Mouse (Mus musculus): ENCODE data around the gene P2rx6. TPM values are rescaled to one million over a fixed set of nuclear protein-coding genes. Genes with fewer than 3 reads are reported as not detected.
"Not testable (repeated sequence)": the region's sequence is repeated elsewhere in the genome, so short reads cannot be mapped to it uniquely, and the experiment has no call there.

P2rx6 gene
- polyA plus RNA-seq, 1 experiment from 2014 or later: 3.3 TPM

DNA sequence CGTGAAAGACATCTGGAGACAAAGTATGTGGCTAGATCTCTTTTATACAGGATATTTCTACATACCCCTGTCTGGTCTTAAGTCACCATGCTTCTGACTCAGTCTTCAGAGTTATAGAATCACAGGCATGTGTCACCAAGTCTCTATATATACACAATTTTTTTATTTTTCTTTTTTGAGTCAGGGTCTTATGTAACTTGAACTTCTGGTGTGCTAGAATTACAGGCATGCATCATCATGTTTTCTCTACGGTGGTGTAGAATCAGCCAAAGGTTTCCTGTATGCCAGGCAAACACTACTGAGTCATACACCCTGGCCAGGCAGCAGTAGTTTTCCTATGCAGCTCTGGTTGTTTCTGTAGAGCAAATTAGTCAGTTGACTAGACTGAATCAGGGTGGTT lies 19.1 kb upstream of the P2rx6 start:
- Histone ChIP-seq H3K9me3 (ENCODE audit: low read length) (no peaks in the 10 kb centered on the region), H3K4me3 (ENCODE audit: low read depth, low read length) (no peak overlapping the region), H3K27me3 (replicated peaks; ENCODE audit: insufficient read depth, low read length) (no peaks in the 10 kb centered on the region), H3K4me1 (ENCODE audit: insufficient read depth, low read depth, low read length) (no peaks in the 10 kb centered on the region), H3K9ac (replicated peaks; ENCODE audit: low read depth) (no peak overlapping the region), H3K4me2 (replicated peaks; ENCODE audit: low read depth, low read length) (no peak overlapping the region), H3K36me3 (ENCODE audit: insufficient read depth, low read length) (no peaks in the 10 kb centered on the region), H3K27ac (ENCODE audit: low read length) (no peak overlapping the region)
- TF ChIP-seq CTCF (IDR thresholded peaks at IDR 0.05) (no peak), EP300 (IDR thresholded peaks at IDR 0.05) (no peak)
- ATAC-seq (no peak), DNase-seq (ENCODE audit: low spot score) (no peak)
- WGBS: 60% methylated on average over 2 of the region's 2 CpGs

DNA sequence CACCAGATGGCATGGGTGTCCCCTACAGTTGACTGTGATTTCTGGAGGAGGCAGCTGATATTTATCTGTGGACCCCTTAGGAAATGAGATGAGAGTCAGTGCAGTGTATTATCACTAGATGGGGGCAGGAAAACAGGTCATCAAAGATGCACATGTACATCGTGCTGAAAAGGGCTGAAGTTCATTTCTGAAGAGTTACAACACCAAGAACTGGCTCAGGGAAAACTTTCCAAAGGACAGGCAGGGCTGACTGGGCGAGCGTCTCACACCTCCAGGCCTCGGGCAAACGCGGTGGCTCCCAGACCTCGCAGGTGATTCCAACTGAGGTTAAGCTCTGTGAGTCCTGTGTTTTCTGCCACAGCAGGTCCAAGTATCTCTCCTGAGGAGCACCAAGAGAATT lies 8.8 kb upstream of the P2rx6 start:
- 64% methylated on average over 7 of the region's 7 CpGs for WGBS
- no peaks in the 10 kb centered on the region for H3K9me3 ChIP-seq (ENCODE audit: low read length)
- no peaks in the 10 kb centered on the region for H3K36me3 ChIP-seq (ENCODE audit: insufficient read depth, low read length)
- TF ChIP-seq CTCF (IDR thresholded peaks at IDR 0.05) (no peak), EP300 (IDR thresholded peaks at IDR 0.05) (no peak)
- no peak overlapping the region for H3K4me3 ChIP-seq (ENCODE audit: low read depth, low read length)
- H3K4me1 ChIP-seq (ENCODE audit: insufficient read depth, low read depth, low read length): no peaks in the 10 kb centered on the region
- no peak overlapping the region for H3K4me2 ChIP-seq (replicated peaks; ENCODE audit: low read depth, low read length)
- no peak overlapping the region for H3K27ac ChIP-seq (ENCODE audit: low read length)
- H3K9ac ChIP-seq (replicated peaks; ENCODE audit: low read depth): no peak overlapping the region
- no peaks in the 10 kb centered on the region for H3K27me3 ChIP-seq (replicated peaks; ENCODE audit: insufficient read depth, low read length)
- DNase-seq (ENCODE audit: low spot score): no peak
- ATAC-seq: no peak

DNA sequence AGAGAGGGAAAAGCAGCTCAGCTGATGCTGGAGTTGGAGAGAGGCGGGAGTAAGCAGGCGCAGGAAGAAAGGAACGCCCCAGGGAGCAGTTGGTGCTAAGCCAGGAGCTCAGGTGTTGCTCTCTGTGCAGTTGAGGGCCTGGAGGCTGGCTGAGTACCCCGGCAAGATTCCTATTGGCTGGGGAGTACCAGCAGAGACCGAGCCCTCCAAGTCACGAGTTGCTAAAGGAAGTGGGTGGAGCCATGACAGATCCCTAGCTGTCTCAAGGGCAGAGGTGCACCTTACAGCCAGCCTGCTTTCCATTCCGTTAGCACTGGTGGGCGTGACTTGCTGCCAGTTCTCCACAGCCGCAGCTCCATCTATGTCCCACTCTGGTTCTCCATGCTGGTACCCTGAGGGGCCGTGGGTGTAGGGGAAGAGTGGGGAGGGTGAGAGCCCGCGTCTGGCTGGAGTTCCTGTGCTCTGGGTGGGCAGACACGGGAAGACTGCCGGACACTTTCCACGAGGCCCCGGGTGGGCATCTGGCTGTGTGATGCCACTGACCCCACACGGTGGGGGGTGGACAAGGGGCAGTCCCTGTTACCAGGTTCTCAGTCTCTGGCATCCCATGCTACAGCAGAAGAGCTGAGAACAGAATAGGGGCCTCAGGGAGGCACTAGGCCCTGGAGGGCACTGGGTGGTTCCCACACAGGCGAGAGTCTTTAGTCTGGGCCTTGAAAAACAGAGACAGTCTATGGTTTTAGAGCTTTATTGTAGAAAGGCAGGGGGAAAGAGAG lies 7.6 kb upstream of the P2rx6 start:
- no peak overlapping the region for H3K9ac ChIP-seq (replicated peaks; ENCODE audit: low read depth)

DNA sequence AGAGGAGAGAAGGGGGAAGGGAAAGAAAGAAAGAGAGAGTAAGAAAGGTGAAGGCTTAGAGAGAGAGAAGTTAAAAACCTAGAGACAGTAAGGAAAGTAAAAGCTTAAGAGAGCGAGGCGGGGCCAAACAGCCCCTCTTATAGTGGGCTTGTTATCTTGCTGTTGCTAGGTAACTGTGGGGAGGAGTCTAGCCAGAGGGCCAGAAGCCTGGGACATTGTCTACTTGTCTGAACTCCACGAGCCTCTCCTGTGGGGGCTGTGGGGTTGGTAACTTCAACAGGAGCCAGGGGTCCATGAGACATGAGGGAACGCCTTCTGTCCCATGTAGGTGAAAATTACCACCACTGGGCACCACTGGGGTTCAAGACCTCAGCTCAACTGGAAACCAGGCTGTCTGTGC lies 7.0 kb upstream of the P2rx6 start:
- H3K36me3 ChIP-seq (ENCODE audit: insufficient read depth, low read length); H3K9me3 ChIP-seq (ENCODE audit: low read length); H3K9ac ChIP-seq (replicated peaks; ENCODE audit: low read depth); H3K27me3 ChIP-seq (replicated peaks; ENCODE audit: insufficient read depth, low read length); H3K4me1 ChIP-seq (ENCODE audit: insufficient read depth, low read depth, low read length); H3K4me3 ChIP-seq (ENCODE audit: low read depth, low read length): not testable (repeated sequence)
- WGBS: 19% methylated on average over 4 of the region's 4 CpGs
- H3K4me2 ChIP-seq (replicated peaks; ENCODE audit: low read depth, low read length): peak overlapping the region; percentile 46
- ATAC-seq (peak; percentile 32; the same call in 1 of the 2 replicates), DNase-seq (ENCODE audit: low spot score) (peak; percentile 41)
- H3K27ac ChIP-seq (ENCODE audit: low read length): peak overlapping the region; percentile 16; the same call in 1 of the 2 replicates

More for the DNA sequence above, 7.6 kb upstream of the P2rx6 start:
- Histone ChIP-seq H3K27me3 (replicated peaks; ENCODE audit: insufficient read depth, low read length) (no peaks in the 10 kb centered on the region), H3K9me3 (ENCODE audit: low read length) (no peaks in the 10 kb centered on the region), H3K4me2 (replicated peaks; ENCODE audit: low read depth, low read length) (peak overlapping the region; percentile 46), H3K27ac (ENCODE audit: low read length) (no peak overlapping the region; the same call in 1 of the 2 replicates), H3K4me3 (ENCODE audit: low read depth, low read length) (no peak overlapping the region), H3K4me1 (ENCODE audit: insufficient read depth, low read depth, low read length) (no peaks in the 10 kb centered on the region), H3K36me3 (ENCODE audit: insufficient read depth, low read length) (no peaks in the 10 kb centered on the region)
- peak; percentile 99 for ATAC-seq
- TF ChIP-seq EP300 (IDR thresholded peaks at IDR 0.05) (no peak), CTCF (IDR thresholded peaks at IDR 0.05) (no peak)
- 7% methylated on average over 18 of the region's 18 CpGs for WGBS
- DNase-seq (ENCODE audit: low spot score): peak; percentile 98

DNA sequence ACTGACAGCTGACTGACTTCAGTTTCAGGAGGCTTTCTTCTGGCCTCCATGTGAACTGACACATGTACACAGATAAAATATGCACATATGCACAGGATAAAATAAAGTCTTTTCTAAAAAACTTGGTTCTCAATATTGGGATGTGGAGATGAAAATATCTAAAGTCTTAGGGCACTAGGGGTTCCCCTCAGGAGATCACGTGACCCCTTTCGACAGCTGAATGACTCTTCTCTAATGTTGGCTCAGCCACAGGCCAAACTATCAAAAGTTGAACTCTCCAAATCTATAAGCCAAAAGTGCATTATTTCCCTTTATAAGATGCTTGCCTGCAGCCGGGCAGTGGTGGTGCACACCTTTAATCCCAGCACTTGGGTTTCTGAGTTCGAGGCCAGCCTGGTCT lies 5.5 kb upstream of the P2rx6 start:
- Histone ChIP-seq H3K27me3 (replicated peaks; ENCODE audit: insufficient read depth, low read length) (no peaks in the 10 kb centered on the region), H3K4me1 (ENCODE audit: insufficient read depth, low read depth, low read length) (no peaks in the 10 kb centered on the region), H3K36me3 (ENCODE audit: insufficient read depth, low read length) (no peaks in the 10 kb centered on the region), H3K4me3 (ENCODE audit: low read depth, low read length) (no peak overlapping the region), H3K9ac (replicated peaks; ENCODE audit: low read depth) (no peak overlapping the region), H3K4me2 (replicated peaks; ENCODE audit: low read depth, low read length) (no peak overlapping the region), H3K27ac (ENCODE audit: low read length) (no peak overlapping the region), H3K9me3 (ENCODE audit: low read length) (no peaks in the 10 kb centered on the region)
- 83% methylated on average over 4 of the region's 4 CpGs for WGBS
- no peak for DNase-seq (ENCODE audit: low spot score)
- ATAC-seq: no peak
- TF ChIP-seq CTCF (IDR thresholded peaks at IDR 0.05) (no peak), EP300 (IDR thresholded peaks at IDR 0.05) (no peak)

DNA sequence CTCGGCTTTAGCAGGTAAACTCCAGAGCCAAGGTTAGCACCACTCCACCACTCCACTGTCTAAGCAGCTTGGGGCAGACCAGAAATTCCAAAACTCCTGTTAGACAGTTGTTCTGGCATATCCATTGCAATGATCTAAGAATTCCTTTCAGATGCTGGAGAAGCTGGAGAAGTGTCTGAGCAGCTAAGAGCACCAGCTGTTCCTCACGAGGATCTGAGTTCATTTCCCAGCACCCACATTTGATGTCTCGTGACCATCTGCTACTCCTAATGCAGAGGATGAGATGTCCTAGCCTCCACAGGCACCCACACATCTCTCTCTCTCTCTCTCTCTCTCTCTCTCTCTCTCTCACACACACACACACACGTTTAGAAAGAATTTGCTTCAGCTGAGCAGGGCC lies 4.8 kb upstream of the P2rx6 start:
- no peak for ATAC-seq
- no peaks in the 10 kb centered on the region for H3K9me3 ChIP-seq (ENCODE audit: low read length)
- WGBS: 55% methylated on average over 4 of the region's 4 CpGs
- no peaks in the 10 kb centered on the region for H3K36me3 ChIP-seq (ENCODE audit: insufficient read depth, low read length)
- H3K4me2 ChIP-seq (replicated peaks; ENCODE audit: low read depth, low read length): no peak overlapping the region
- peaks cover 4% of the 10 kb centered on the region; the same call in 1 of the 2 replicates for H3K4me1 ChIP-seq (ENCODE audit: insufficient read depth, low read depth, low read length)
- no peak overlapping the region for H3K4me3 ChIP-seq (ENCODE audit: low read depth, low read length)
- no peak overlapping the region for H3K27ac ChIP-seq (ENCODE audit: low read length)
- H3K27me3 ChIP-seq (replicated peaks; ENCODE audit: insufficient read depth, low read length): no peaks in the 10 kb centered on the region
- no peak for DNase-seq (ENCODE audit: low spot score)
- no peak for TF ChIP-seq CTCF (IDR thresholded peaks at IDR 0.05)
- no peak for TF ChIP-seq EP300 (IDR thresholded peaks at IDR 0.05)
- H3K9ac ChIP-seq (replicated peaks; ENCODE audit: low read depth): no peak overlapping the region
